Mouse (Mus musculus) myocyte (in vitro differentiated cells): ENCODE data around the gene Antxr1. TPM values are rescaled to one million over a fixed set of nuclear protein-coding genes. Genes with fewer than 3 reads are reported as not detected.

ENCODE experiments used
- H3K27me3 ChIP-seq: one replicate; pipeline ENCODE4 v1.6.1; 2011; ENCODE audit not compliant: control insufficient read depth, insufficient read depth, insufficient read length
- H3K36me3 ChIP-seq: one replicate; pipeline ENCODE4 v1.6.1; 2011; ENCODE audit not compliant: control insufficient read depth, insufficient read depth
- H3K4me2 ChIP-seq: one replicate; pipeline ENCODE4 v1.6.1; 2011; ENCODE audit warnings: low read depth, control low read depth
- H3K4me3 ChIP-seq: one replicate; pipeline ENCODE4 v1.5.1; 2011; ENCODE audit warnings: mild to moderate bottlenecking, control low read depth, moderate library complexity
- H3K79me2 ChIP-seq: one replicate; pipeline ENCODE4 v1.6.1; 2011; ENCODE audit not compliant: control insufficient read depth, insufficient read depth
- H3ac ChIP-seq: one replicate; pipeline ENCODE4 v1.6.1; 2011; ENCODE audit not compliant: control insufficient read depth, insufficient read length
- CEBPB ChIP-seq: IDR thresholded peaks from 2 replicates; pipeline ENCODE4 v1.6.1; 2011; ENCODE audit warnings: mild to moderate bottlenecking, moderate library complexity; ENCODE audit not compliant: poor library complexity, insufficient read depth, severe bottlenecking
- E2F4 ChIP-seq: IDR thresholded peaks from one replicate; pipeline ENCODE4 v1.6.1; 2011; ENCODE audit warnings: mild to moderate bottlenecking, control low read depth, moderate library complexity; ENCODE audit not compliant: insufficient read depth
- MAX ChIP-seq: IDR thresholded peaks from one replicate; pipeline ENCODE4 v1.6.1; 2011; ENCODE audit warnings: low read depth, mild to moderate bottlenecking, control low read depth
- MYOD1 ChIP-seq, 3 experiments: IDR thresholded peaks; one replicate each; pipeline ENCODE4 v1.6.1; 2011; ENCODE audit warnings: control low read depth in 2 of 3, low read depth in 2 of 3, mild to moderate bottlenecking in 2 of 3, moderate library complexity in 1 of 3; ENCODE audit not compliant: insufficient read length in 2 of 3, control insufficient read depth in 1 of 3
- MYOG ChIP-seq, 3 experiments: IDR thresholded peaks; one replicate each; pipeline ENCODE4 v1.6.1; 2011; ENCODE audit warnings: control low read depth in 2 of 3, low read depth in 2 of 3, mild to moderate bottlenecking in 2 of 3; ENCODE audit not compliant: insufficient read length in 2 of 3, control insufficient read depth in 1 of 3, insufficient read depth in 1 of 3
- POLR2A ChIP-seq: IDR thresholded peaks from one replicate; pipeline ENCODE4 v1.6.1; 2011; ENCODE audit warnings: low read depth, mild to moderate bottlenecking, control low read depth, moderate library complexity; ENCODE audit not compliant: insufficient read length
- POLR2AphosphoS2 ChIP-seq: IDR thresholded peaks from one replicate; pipeline ENCODE4 v1.6.1; 2011; ENCODE audit warnings: low read depth, control low read depth; ENCODE audit not compliant: insufficient read length
- REST ChIP-seq: IDR thresholded peaks from one replicate; pipeline ENCODE4 v1.6.1; 2011; ENCODE audit warnings: mild to moderate bottlenecking, control low read depth, moderate library complexity; ENCODE audit not compliant: insufficient read depth, insufficient read length
- SRF ChIP-seq: IDR thresholded peaks from one replicate; pipeline ENCODE4 v1.6.1; 2011; ENCODE audit warnings: low read depth; ENCODE audit not compliant: control insufficient read depth, insufficient read length
- TCF12 ChIP-seq: IDR thresholded peaks from one replicate; pipeline ENCODE4 v1.6.1; 2011; ENCODE audit warnings: mild to moderate bottlenecking, control low read depth; ENCODE audit not compliant: poor library complexity, insufficient read depth, severe bottlenecking
- TCF3 ChIP-seq: IDR thresholded peaks from one replicate; pipeline ENCODE4 v1.6.1; 2011; ENCODE audit warnings: low read depth, control low read depth; ENCODE audit not compliant: insufficient read length
- USF1 ChIP-seq: IDR thresholded peaks from one replicate; pipeline ENCODE4 v1.6.1; 2011; ENCODE audit warnings: low read depth, mild to moderate bottlenecking, control low read depth, moderate library complexity
- polyA plus RNA-seq: library from polyadenylated mRNA; unstranded; fragments of >200 nt; fragmentation: generic; extraction: Trizol; gene quantifications from one replicate; pipeline ENCODE4 v1.2.1, GENCODE M21; 2012; ENCODE audit warnings: missing spikeins

Antxr1 gene
- polyA plus RNA-seq, 1 experiment = 8.6 TPM

- H3K36me3 ChIP-seq = peaks cover 16% of the 10 kb centered on the region
- no peak overlapping the region for H3K4me3 ChIP-seq
- no peaks in the 10 kb centered on the region for H3K79me2 ChIP-seq
- no peak overlapping the region for H3K4me2 ChIP-seq
- no peaks in the 10 kb centered on the region for H3K27me3 ChIP-seq
- no peak for TF ChIP-seq REST
- no peak for TF ChIP-seq CEBPB
- no peak for TF ChIP-seq MYOG (IDR thresholded peaks at IDR 0.05; ENCODE audit: control insufficient read depth in 1 of 3, insufficient read depth in 1 of 3, insufficient read length in 2 of 3, low read depth in 2 of 3)
- H3ac ChIP-seq = no peak overlapping the region
These were observed 244.7 kb downstream of the Antxr1 start for GRCm38 (mm10) chr6:87090877-87091276.

DNA sequence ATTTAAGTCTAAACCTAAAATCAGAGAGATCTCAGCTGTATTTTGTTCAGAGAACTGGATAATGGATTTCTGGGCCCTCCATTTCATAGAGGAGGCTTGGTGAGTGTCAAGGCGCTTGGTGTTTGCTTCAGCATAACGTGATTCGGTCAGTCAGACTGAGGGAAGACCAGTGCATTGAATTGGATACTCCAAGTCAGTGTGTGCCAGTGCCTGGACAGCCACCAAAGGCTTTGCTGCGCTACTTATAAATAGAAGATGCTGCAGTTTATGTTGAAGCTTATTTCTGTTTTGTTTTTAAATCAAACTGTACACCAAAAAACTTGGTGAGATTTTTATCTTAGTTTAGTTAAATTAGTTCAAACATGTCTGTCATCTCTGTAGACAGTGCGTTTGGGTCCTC is 247.3 kb downstream of the Antxr1 start:
- H3K4me3 ChIP-seq = no peak overlapping the region
- H3K79me2 ChIP-seq = no peaks in the 10 kb centered on the region
- peaks cover 35% of the 10 kb centered on the region for H3K36me3 ChIP-seq
- no peak overlapping the region for H3K4me2 ChIP-seq
- TF ChIP-seq E2F4 (no peak), TCF3 (no peak), TCF12 (no peak), MYOD1 (IDR thresholded peaks at IDR 0.05; ENCODE audit: control insufficient read depth in 1 of 3, insufficient read length in 2 of 3, low read depth in 2 of 3) (no peak), POLR2A (no peak), CEBPB (no peak), MAX (no peak), REST (no peak), POLR2AphosphoS2 (no peak), MYOG (IDR thresholded peaks at IDR 0.05; ENCODE audit: control insufficient read depth in 1 of 3, insufficient read depth in 1 of 3, insufficient read length in 2 of 3, low read depth in 2 of 3) (no peak), USF1 (no peak), SRF (no peak)
- H3K27me3 ChIP-seq = no peaks in the 10 kb centered on the region
- H3ac ChIP-seq = no peak overlapping the region

GRCm38 (mm10) chr6:87085026-87085425 is 250.6 kb downstream of the Antxr1 start:
- TF ChIP-seq REST (no peak), POLR2AphosphoS2 (no peak), CEBPB (no peak), TCF12 (no peak), MAX (no peak), MYOD1 (IDR thresholded peaks at IDR 0.05; ENCODE audit: control insufficient read depth in 1 of 3, insufficient read length in 2 of 3, low read depth in 2 of 3) (no peak), MYOG (IDR thresholded peaks at IDR 0.05; ENCODE audit: control insufficient read depth in 1 of 3, insufficient read depth in 1 of 3, insufficient read length in 2 of 3, low read depth in 2 of 3) (no peak), USF1 (no peak), TCF3 (no peak), POLR2A (no peak)
- Histone ChIP-seq H3K79me2 (no peaks in the 10 kb centered on the region), H3K27me3 (no peaks in the 10 kb centered on the region), H3K4me3 (no peak overlapping the region), H3ac (no peak overlapping the region), H3K36me3 (peaks cover 50% of the 10 kb centered on the region), H3K4me2 (no peak overlapping the region)

Other genes starting within 250 kb of the Antxr1 start
- 0.11 TPM for gene D6Ertd527e, start 231.1 kb downstream of the Antxr1 start, polyA plus RNA-seq
- gene Gkn1, start 15.1 kb upstream of the Antxr1 start, polyA plus RNA-seq = not detected
- gene Gkn2, start 37.5 kb upstream of the Antxr1 start, polyA plus RNA-seq = not detected
- not detected for gene Gkn3, start 53.1 kb upstream of the Antxr1 start, polyA plus RNA-seq
- gene Bmp10, start 93.2 kb upstream of the Antxr1 start, polyA plus RNA-seq = not detected
- 0.34 TPM for gene Arhgap25, start 197.4 kb upstream of the Antxr1 start, polyA plus RNA-seq